Comparison of ENCODE assay signal across 12 mouse cellular contexts in the genomic region with DNA sequence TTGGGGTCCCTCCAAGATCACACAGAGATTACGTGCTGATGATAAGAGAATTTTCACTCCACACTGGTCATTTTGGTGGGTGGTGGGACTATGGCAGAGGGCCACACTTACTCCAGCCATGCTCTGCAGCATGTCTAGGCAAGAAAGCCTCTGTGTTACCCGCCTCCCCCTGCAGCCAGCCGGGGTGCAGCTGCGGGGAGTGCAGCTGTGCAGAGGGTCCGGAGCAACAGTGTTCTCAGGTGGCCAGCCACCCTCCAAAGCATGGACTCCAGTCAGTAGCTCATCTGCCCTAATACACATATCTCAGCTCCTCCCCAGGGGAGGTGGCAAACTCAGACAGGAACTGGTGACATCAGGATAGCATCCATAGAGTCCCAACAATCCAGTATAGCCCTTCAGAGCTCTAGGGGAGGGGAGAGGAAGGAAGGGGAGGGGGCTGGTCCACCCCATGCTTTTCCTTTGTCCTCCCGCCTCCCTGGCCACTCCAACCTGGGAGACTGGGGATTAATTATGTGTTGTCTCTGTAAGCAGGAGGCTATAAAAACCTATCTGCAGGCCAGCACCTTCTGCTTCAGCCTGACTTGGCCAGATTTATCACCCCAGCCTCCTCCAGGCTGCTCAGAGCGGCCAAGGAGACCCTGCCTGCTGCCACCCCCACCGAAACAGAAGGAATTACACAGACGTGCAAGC. TPM values are rescaled to one million over a fixed set of nuclear protein-coding genes. Genes with fewer than 3 reads are reported as not detected.
DNase-seq lines count a peak whose midpoint lies in the region; ATAC-seq lines count a peak whose summit lies in the region.
"Had no signal": no experiment of that assay in that cellular context is flagged by ENCODE, and none has a peak within 500 bp of the region (broad histone marks: within the 10 kb centered on the region; RNA-seq: fewer than 3 reads in every experiment).

No protein-coding gene starts in this region.

- ATAC-seq in kidney, embryonic 14.5 days (ENCODE audit: low FRiP score, low TSS enrichment): peak; percentile 85
- no peak for ATAC-seq in midbrain, embryonic 13.5 days
- ATAC-seq in hindbrain, embryonic 11.5 days (ENCODE audit: low FRiP score): 0 out of 2 replicates have a peak, but pooled peaks have one; percentile 20
- ATAC-seq in neural tube, embryonic 14.5 days (ENCODE audit: low read depth): peak; percentile 66
- ATAC-seq: inflammation-experienced regulatory T-cells, adult 6 months had no signal

- H3K36me3 ChIP-seq in kidney, embryonic 14.5 days (ENCODE audit: control insufficient read depth, insufficient read depth, low read length): no peaks in the 10 kb centered on the region
- H3K36me3 ChIP-seq in midbrain, embryonic 13.5 days: no peaks in the 10 kb centered on the region
- H3K36me3 ChIP-seq in midbrain, embryonic 10.5 days: no peaks in the 10 kb centered on the region
- no peaks in the 10 kb centered on the region for H3K36me3 ChIP-seq in hindbrain, embryonic 11.5 days (ENCODE audit: control insufficient read depth, insufficient read depth, low read length)
- H3K36me3 ChIP-seq in neural tube, embryonic 14.5 days (ENCODE audit: control insufficient read depth, insufficient read depth, low read length): no peaks in the 10 kb centered on the region
- H3K36me3 ChIP-seq: embryonic facial prominence, embryonic 15.5 days had no signal

- DNase-seq in kidney, postnatal 25 days: no peak
- no peak for DNase-seq in midbrain, embryonic 10.5 days (ENCODE audit: low spot score)
- no peak for DNase-seq in hindbrain, embryonic 11.5 days (ENCODE audit: low spot score)
- DNase-seq in embryo, embryonic 11 days: no peak
- DNase-seq: layer of hippocampus, postnatal 36 days; right cerebral cortex, postnatal 4 days had no signal

- H3K27ac ChIP-seq in kidney, embryonic 14.5 days (ENCODE audit: low read depth, low read length): no peak overlapping the region
- peak overlapping the region; percentile 25; the same call in 1 of the 2 replicates for H3K27ac ChIP-seq in midbrain, embryonic 13.5 days
- no peak overlapping the region for H3K27ac ChIP-seq in midbrain, embryonic 10.5 days (replicated peaks)
- no peak overlapping the region for H3K27ac ChIP-seq in hindbrain, embryonic 11.5 days (ENCODE audit: low read depth, low read length)
- H3K27ac ChIP-seq in neural tube, embryonic 14.5 days (ENCODE audit: low read depth, low read length): peak overlapping the region; percentile 71
- H3K27ac ChIP-seq: embryonic facial prominence, embryonic 15.5 days had no signal

- H3K27me3 ChIP-seq in kidney, embryonic 14.5 days (ENCODE audit: control insufficient read depth, insufficient read depth, low read length): no peaks in the 10 kb centered on the region
- no peaks in the 10 kb centered on the region for H3K27me3 ChIP-seq in midbrain, embryonic 13.5 days
- no peaks in the 10 kb centered on the region for H3K27me3 ChIP-seq in midbrain, embryonic 10.5 days (ENCODE audit: low read depth, poor library complexity, severe bottlenecking)
- H3K27me3 ChIP-seq in hindbrain, embryonic 11.5 days (ENCODE audit: control insufficient read depth, insufficient read depth, low read length): no peaks in the 10 kb centered on the region
- H3K27me3 ChIP-seq in neural tube, embryonic 14.5 days (ENCODE audit: control insufficient read depth, insufficient read depth, low read length): no peaks in the 10 kb centered on the region
- H3K27me3 ChIP-seq: embryonic facial prominence, embryonic 15.5 days had no signal

- H3K4me1 ChIP-seq in kidney, embryonic 14.5 days (ENCODE audit: control insufficient read depth, insufficient read depth, low read length): peaks cover 12% of the 10 kb centered on the region
- H3K4me1 ChIP-seq in midbrain, embryonic 13.5 days (replicated peaks): peaks cover 31% of the 10 kb centered on the region
- H3K4me1 ChIP-seq in midbrain, embryonic 10.5 days: peaks cover 34% of the 10 kb centered on the region
- H3K4me1 ChIP-seq in hindbrain, embryonic 11.5 days (replicated peaks; ENCODE audit: control insufficient read depth, insufficient read depth, low read length): peaks cover 7% of the 10 kb centered on the region; the same call in 1 of the 2 replicates
- H3K4me1 ChIP-seq in neural tube, embryonic 14.5 days (ENCODE audit: control insufficient read depth, insufficient read depth, low read length): peaks cover 45% of the 10 kb centered on the region
- H3K4me1 ChIP-seq: embryonic facial prominence, embryonic 15.5 days had no signal

- WGBS in kidney, embryonic 14.5 days: 13% methylated on average over 9 of the region's 9 CpGs
- WGBS in midbrain, embryonic 13.5 days: 38% methylated on average over 9 of the region's 9 CpGs
- 47% methylated on average over 9 of the region's 9 CpGs for WGBS in midbrain, embryonic 10.5 days
- 47% methylated on average over 9 of the region's 9 CpGs for WGBS in hindbrain, embryonic 11.5 days
- 20% methylated on average over 9 of the region's 9 CpGs for WGBS in neural tube, embryonic 14.5 days

- H3K4me2 ChIP-seq in kidney, embryonic 14.5 days (replicated peaks; ENCODE audit: low read depth, low read length): no peak overlapping the region
- H3K4me2 ChIP-seq in midbrain, embryonic 13.5 days (replicated peaks): no peak overlapping the region
- no peak overlapping the region for H3K4me2 ChIP-seq in hindbrain, embryonic 11.5 days (replicated peaks; ENCODE audit: low read depth, low read length)
- no peak overlapping the region for H3K4me2 ChIP-seq in neural tube, embryonic 14.5 days (ENCODE audit: low read depth, low read length)
- H3K4me2 ChIP-seq: embryonic facial prominence, embryonic 15.5 days had no signal

- no peak overlapping the region for H3K4me3 ChIP-seq in kidney, embryonic 14.5 days (ENCODE audit: low read length)
- no peak overlapping the region for H3K4me3 ChIP-seq in midbrain, embryonic 13.5 days (replicated peaks)
- no peak overlapping the region for H3K4me3 ChIP-seq in midbrain, embryonic 10.5 days
- H3K4me3 ChIP-seq in hindbrain, embryonic 11.5 days (ENCODE audit: low read depth, low read length): no peak overlapping the region
- no peak overlapping the region for H3K4me3 ChIP-seq in neural tube, embryonic 14.5 days (ENCODE audit: low read depth, low read length)
- H3K4me3 ChIP-seq: embryonic facial prominence, embryonic 15.5 days had no signal

- H3K9ac ChIP-seq in kidney, embryonic 14.5 days (ENCODE audit: low read depth, low read length): no peak overlapping the region
- 0 out of 2 replicates have a peak overlapping the region, but pooled peaks have one; percentile 23 for H3K9ac ChIP-seq in midbrain, embryonic 13.5 days (replicated peaks)
- no peak overlapping the region for H3K9ac ChIP-seq in hindbrain, embryonic 11.5 days (ENCODE audit: low read depth, low read length)
- peak overlapping the region; percentile 21; the same call in 1 of the 2 replicates for H3K9ac ChIP-seq in neural tube, embryonic 14.5 days (replicated peaks; ENCODE audit: low read depth, low read length)
- H3K9ac ChIP-seq: embryonic facial prominence, embryonic 15.5 days had no signal

- H3K9me3 ChIP-seq in kidney, embryonic 14.5 days (ENCODE audit: control insufficient read depth, low read length): no peaks in the 10 kb centered on the region
- H3K9me3 ChIP-seq in midbrain, embryonic 13.5 days: no peaks in the 10 kb centered on the region
- H3K9me3 ChIP-seq in midbrain, embryonic 10.5 days (replicated peaks): no peaks in the 10 kb centered on the region
- no peaks in the 10 kb centered on the region for H3K9me3 ChIP-seq in hindbrain, embryonic 11.5 days (ENCODE audit: control insufficient read depth, low read length)
- no peaks in the 10 kb centered on the region for H3K9me3 ChIP-seq in neural tube, embryonic 14.5 days (ENCODE audit: control insufficient read depth, low read length)
- H3K9me3 ChIP-seq: embryonic facial prominence, embryonic 15.5 days had no signal

RNA-seq across cellular contexts. Expression of gene Ppp2r2c, which starts 19.1 kb away (rescaled TPM):
- polyA plus RNA-seq in kidney, embryonic 14.5 days (2014; fragmentation: Nextera tagmentation; extraction: Ambion mirVana): not detected in 2 replicates
- 11.3 and 12.2 TPM in 2 replicates for polyA plus RNA-seq in midbrain, embryonic 13.5 days (2015; fragmentation: Nextera tagmentation; extraction: Ambion mirVana)
- polyA plus RNA-seq in midbrain, embryonic 10.5 days (2016; fragmentation: Nextera tagmentation; extraction: Ambion mirVana): 0.48 and 0.83 TPM in 2 replicates
- polyA plus RNA-seq in hindbrain, embryonic 11.5 days (2014; fragmentation: Nextera tagmentation; extraction: Ambion mirVana): 1.9 and 3.3 TPM in 2 replicates
- 64.1 and 67.0 TPM in 2 replicates for polyA plus RNA-seq in neural tube, embryonic 14.5 days (2014; fragmentation: Nextera tagmentation; extraction: Ambion mirVana)
- polyA plus RNA-seq: liver, adult 2 months had no signal

RNA-seq across cellular contexts. Expression of gene Man2b2, which starts 57.0 kb away (rescaled TPM):
- 5.1 and 11.2 TPM in 2 replicates for polyA plus RNA-seq in kidney, embryonic 14.5 days (2014; fragmentation: Nextera tagmentation; extraction: Ambion mirVana)
- 8.2 and 10.2 TPM in 2 replicates for polyA plus RNA-seq in midbrain, embryonic 13.5 days (2015; fragmentation: Nextera tagmentation; extraction: Ambion mirVana)
- polyA plus RNA-seq in midbrain, embryonic 10.5 days (2016; fragmentation: Nextera tagmentation; extraction: Ambion mirVana): 15.4 and 16.2 TPM in 2 replicates
- 10.4 and 12.2 TPM in 2 replicates for polyA plus RNA-seq in hindbrain, embryonic 11.5 days (2014; fragmentation: Nextera tagmentation; extraction: Ambion mirVana)
- 12.2 and 14.0 TPM in 2 replicates for polyA plus RNA-seq in neural tube, embryonic 14.5 days (2014; fragmentation: Nextera tagmentation; extraction: Ambion mirVana)

Comparison
In these comparisons a context has a peak if more than half of its experiments do, and no peak if none do; other contexts are left out.
1. H3K27ac ChIP-seq: peak in midbrain, embryonic 13.5 days (single experiment) and neural tube, embryonic 14.5 days (single experiment); none in kidney, embryonic 14.5 days (single experiment), midbrain, embryonic 10.5 days (single experiment) and hindbrain, embryonic 11.5 days (single experiment).
2. H3K9ac ChIP-seq: peak in midbrain, embryonic 13.5 days (single experiment) and neural tube, embryonic 14.5 days (single experiment); none in kidney, embryonic 14.5 days (single experiment) and hindbrain, embryonic 11.5 days (single experiment).